Mouse (Mus musculus): Measurements from ENCODE around the gene Plekha4. TPM values are rescaled to one million over a fixed set of nuclear protein-coding genes. Genes with fewer than 3 reads are reported as not detected.
"Not testable (repeated sequence)": the region's sequence is repeated elsewhere in the genome, so short reads cannot be mapped to it uniquely, and the experiment has no call there.

The Plekha4 gene
- total RNA-seq (2021) = 1 to 10 TPM; 4.1 to 5.6 TPM

- peak; percentile 97 to 98 for DNase-seq
- intact Hi-C loops (cut with DNase I) = no loop called here
Measured at GRCm38 (mm10) chr7:45525809-45526473, at the start of gene Plekha4, which contains the start of gene Ppp1r15a. Plekha4 (plus strand) TSS chr7:45526330. Ppp1r15a (minus strand) TSS chr7:45526268.

- intact Hi-C loops (cut with DNase I) = loop anchor here (2.0 kb wide), 2 partner anchors 46 to 84 kb away; no protein-coding TSS in a partner anchor
- no peak for DNase-seq
Measured at GRCm38 (mm10) chr7:45476453-45476852, 49.7 kb upstream of the Plekha4 start.

- peak; percentile 76 to 82 for DNase-seq
- intact Hi-C loops (cut with DNase I) = loop anchor here (2.0 kb wide), 2 partner anchors 46 to 84 kb away; no protein-coding TSS in a partner anchor
Measured at GRCm38 (mm10) chr7:45477003-45477402, 49.1 kb upstream of the Plekha4 start.

GRCm38 (mm10) chr7:45478774-45479173 is 47.4 kb upstream of the Plekha4 start:
- intact Hi-C loops (cut with DNase I) = no loop called here
- DNase-seq = no peak

- DNase-seq; intact Hi-C loops (cut with DNase I): not testable (repeated sequence)
Measured at GRCm38 (mm10) chr7:45480310-45480709, 45.8 kb upstream of the Plekha4 start.

GRCm38 (mm10) chr7:45481374-45481927 is 44.7 kb upstream of the Plekha4 start, which contains the start of gene Tulp2:
Tulp2 (plus strand) TSS chr7:45481877.
- intact Hi-C loops (cut with DNase I) = no loop called here
- peak; percentile 66 to 77 for DNase-seq

GRCm38 (mm10) chr7:45482166-45482565 is 44.0 kb upstream of the Plekha4 start:
- DNase-seq = no peak
- intact Hi-C loops (cut with DNase I) = no loop called here

- intact Hi-C loops (cut with DNase I); DNase-seq: not testable (repeated sequence)
Measured at GRCm38 (mm10) chr7:45484985-45485384, 41.1 kb upstream of the Plekha4 start.

GRCm38 (mm10) chr7:45486158-45486557 is 40.0 kb upstream of the Plekha4 start:
- DNase-seq = no peak
- intact Hi-C loops (cut with DNase I) = no loop called here

GRCm38 (mm10) chr7:45486761-45487415 is 39.2 kb upstream of the Plekha4 start, which contains the start of gene Gm45808:
Gm45808 (minus strand) TSS chr7:45486811.
- intact Hi-C loops (cut with DNase I) = no loop called here
- DNase-seq = no peak

GRCm38 (mm10) chr7:45487861-45488292 is 38.3 kb upstream of the Plekha4 start:
- intact Hi-C loops (cut with DNase I) = no loop called here
- DNase-seq = no peak

GRCm38 (mm10) chr7:45488293-45489204 is 37.6 kb upstream of the Plekha4 start, which contains the start of gene Dhdh:
Dhdh (minus strand) TSS chr7:45488805.
- peak; percentile 63 to 69 for DNase-seq

GRCm38 (mm10) chr7:45489578-45489977 is 36.6 kb upstream of the Plekha4 start:
- intact Hi-C loops (cut with DNase I) = no loop called here
- DNase-seq = no peak

More at GRCm38 (mm10) chr7:45488293-45489204, 37.6 kb upstream of the Plekha4 start, which contains the start of gene Dhdh:
- intact Hi-C loops (cut with DNase I) = no loop called here

GRCm38 (mm10) chr7:45490822-45491221 is 35.3 kb upstream of the Plekha4 start:
- intact Hi-C loops (cut with DNase I) = no loop called here
- no peak for DNase-seq

GRCm38 (mm10) chr7:45491264-45491663 is 34.9 kb upstream of the Plekha4 start:
- intact Hi-C loops (cut with DNase I) = no loop called here
- DNase-seq = no peak

GRCm38 (mm10) chr7:45492225-45492844 is 33.8 kb upstream of the Plekha4 start:
- intact Hi-C loops (cut with DNase I) = no loop called here
- no peak for DNase-seq

- intact Hi-C loops (cut with DNase I) = no loop called here
- DNase-seq = peak; percentile 61 to 67
Measured at GRCm38 (mm10) chr7:45492951-45493350, 33.2 kb upstream of the Plekha4 start.

- DNase-seq = peak in 1 of 2 experiments; percentile 35
- intact Hi-C loops (cut with DNase I) = no loop called here
Measured at GRCm38 (mm10) chr7:45494548-45494947, 31.6 kb upstream of the Plekha4 start.

GRCm38 (mm10) chr7:45498427-45498826 is 27.7 kb upstream of the Plekha4 start:
- DNase-seq = no peak
- intact Hi-C loops (cut with DNase I) = no loop called here

GRCm38 (mm10) chr7:45507583-45507982 is 18.5 kb upstream of the Plekha4 start:
- no peak for DNase-seq
- intact Hi-C loops (cut with DNase I) = no loop called here
